Mouse (Mus musculus): ENCODE measurements around the gene Apon. TPM values are rescaled to one million over a fixed set of nuclear protein-coding genes. Genes with fewer than 3 reads are reported as not detected.
A peak's percentile ranks its signal among the peaks of the same experiment; 100 is the strongest.
"Not testable (repeated sequence)": the region's sequence is repeated elsewhere in the genome, so short reads cannot be mapped to it uniquely, and the experiment has no call there.

The Apon gene
- polyA plus RNA-seq, 1 experiment from 2014 or later: 0.90 TPM

DNA sequence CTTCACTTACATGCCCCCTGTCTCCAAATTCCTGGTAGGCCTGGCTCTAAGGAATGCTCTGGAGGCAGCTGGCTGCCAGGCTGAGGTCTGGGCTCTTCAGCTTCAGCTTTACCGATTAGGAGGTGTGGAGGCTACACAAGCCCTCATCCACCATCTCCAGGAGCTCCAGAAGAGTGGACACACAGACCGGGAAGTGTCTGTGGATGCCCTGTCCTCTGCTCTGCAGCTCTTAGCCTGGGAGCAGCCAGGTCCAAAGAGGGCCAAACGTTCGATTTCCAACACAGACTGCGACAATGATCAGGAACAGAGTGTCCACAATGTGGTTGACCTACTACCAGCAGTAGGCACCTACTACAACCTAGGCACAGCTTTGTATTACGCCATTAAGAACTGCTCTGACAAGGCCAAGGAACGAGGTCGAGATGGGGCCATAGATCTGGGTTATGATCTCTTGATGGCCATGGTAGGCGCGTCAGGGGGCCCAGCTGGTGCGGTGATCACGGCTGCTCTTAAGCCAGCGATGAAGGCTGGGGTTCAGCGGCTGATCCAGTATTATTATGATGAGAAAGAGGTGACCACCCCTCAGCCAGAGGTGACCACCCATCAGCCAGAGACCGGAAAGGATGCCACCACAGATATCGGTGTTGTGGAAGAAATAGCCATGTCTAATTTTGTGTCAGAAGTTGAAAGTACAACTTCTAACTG lies 15.5 kb downstream of the Apon start:
- Histone ChIP-seq H3K27me3 (ENCODE audit: low read depth, poor library complexity, severe bottlenecking) (no peaks in the 10 kb centered on the region), H3K9me3 (replicated peaks) (no peaks in the 10 kb centered on the region), H3K4me1 (0 out of 2 replicates have a peak, but pooled peaks cover 5% of the 10 kb centered on the region), H3K36me3 (no peaks in the 10 kb centered on the region), H3K4me3 (peak overlapping the region; percentile 83; the same call in 1 of the 2 replicates), H3K27ac (no peak overlapping the region)
- WGBS: 87% methylated on average over 16 of the region's 16 CpGs
- no peak for DNase-seq (ENCODE audit: low spot score)

DNA sequence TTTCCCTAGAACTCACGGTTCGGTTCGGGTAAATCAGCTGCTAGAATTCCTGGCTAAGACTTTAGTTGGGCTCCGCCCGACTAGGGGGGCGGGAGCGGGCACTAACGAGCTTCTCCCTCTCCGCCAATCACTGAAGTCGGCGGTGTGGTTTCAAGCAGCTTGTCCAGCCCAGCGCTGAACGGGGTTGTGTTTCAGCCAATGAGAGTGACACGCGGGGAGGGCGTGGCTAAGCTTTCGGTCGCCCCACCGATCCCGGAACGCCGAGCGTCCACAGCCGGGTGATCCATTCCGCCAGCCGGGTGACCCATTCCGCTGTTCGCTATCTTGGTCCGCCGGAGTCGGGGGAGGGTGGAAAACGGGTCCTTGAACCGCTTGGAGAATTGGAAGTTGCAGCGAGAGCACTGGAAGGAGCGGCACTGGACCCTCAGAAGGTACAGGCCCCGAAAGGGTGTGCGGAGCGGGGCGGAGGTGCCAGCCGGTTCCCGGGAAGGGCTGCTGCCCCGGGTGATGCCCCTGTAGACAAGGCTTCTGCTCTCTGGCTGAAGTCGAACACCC lies 16.5 kb downstream of the Apon start, which contains the start of gene Stat2:
Stat2 (plus strand) TSS at position 273 of the 555 bp plus-strand sequence.
- Histone ChIP-seq H3K36me3 (no peaks in the 10 kb centered on the region), H3K4me3 (peak within 1 kb of the TSS; percentile 83), H3K9me3 (replicated peaks) (no peaks in the 10 kb centered on the region), H3K4me1 (0 out of 2 replicates have a peak, but pooled peaks cover 5% of the 10 kb centered on the region), H3K27ac (peak within 1 kb of the TSS; percentile 83), H3K27me3 (ENCODE audit: low read depth, poor library complexity, severe bottlenecking) (no peaks in the 10 kb centered on the region)
- peak; percentile 96 for DNase-seq (ENCODE audit: low spot score)
- under 1% methylated on average over 43 of the region's 43 CpGs for WGBS

DNA sequence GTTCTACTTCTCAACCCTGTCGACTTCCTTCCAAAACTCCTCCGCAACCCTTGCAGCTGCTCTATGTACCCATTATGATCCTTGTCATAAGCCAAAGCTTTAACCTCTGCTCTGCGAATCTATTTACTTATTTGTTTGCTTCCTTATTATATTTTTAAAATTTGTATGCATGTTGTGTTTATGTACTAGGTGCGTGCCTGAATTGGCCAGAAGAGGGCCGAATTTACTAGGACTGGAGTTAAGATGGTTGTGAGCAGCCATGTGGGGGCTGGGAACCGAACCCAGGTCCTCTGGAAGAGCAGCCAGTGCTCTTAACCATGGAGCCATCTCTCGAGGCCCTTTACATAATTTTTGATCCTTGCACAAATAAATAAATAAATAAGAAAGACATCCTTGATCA lies 17.0 kb downstream of the Apon start:
- WGBS: 46% methylated on average over 7 of the region's 7 CpGs
- Histone ChIP-seq H3K27ac (peak overlapping the region; percentile 83), H3K9me3 (replicated peaks) (no peaks in the 10 kb centered on the region), H3K4me3 (peak overlapping the region; percentile 83), H3K36me3 (no peaks in the 10 kb centered on the region), H3K4me1 (0 out of 2 replicates have a peak, but pooled peaks cover 5% of the 10 kb centered on the region), H3K27me3 (ENCODE audit: low read depth, poor library complexity, severe bottlenecking) (no peaks in the 10 kb centered on the region)
- no peak for DNase-seq (ENCODE audit: low spot score)

DNA sequence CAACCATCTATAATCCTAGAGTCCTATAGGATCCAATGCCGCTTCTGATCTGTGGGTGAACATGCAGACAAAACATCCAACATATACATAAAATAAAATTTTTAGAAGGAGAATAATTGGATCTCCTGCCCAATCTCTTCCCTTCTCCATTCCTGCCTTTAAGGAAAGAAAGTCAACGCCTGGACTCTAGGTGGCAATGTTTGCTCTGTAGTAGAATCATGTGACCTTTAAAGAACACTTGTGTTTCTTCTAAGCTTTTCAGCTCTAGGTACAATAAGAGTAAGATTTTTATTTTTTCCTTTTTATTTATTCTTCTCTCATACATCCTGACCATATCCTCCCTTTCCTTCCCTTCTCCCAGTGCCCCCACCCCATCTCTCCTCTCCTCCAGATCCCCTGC lies 18.0 kb downstream of the Apon start:
- H3K4me1 ChIP-seq: 0 out of 2 replicates have a peak, but pooled peaks cover 5% of the 10 kb centered on the region
- no peaks in the 10 kb centered on the region for H3K9me3 ChIP-seq (replicated peaks)
- H3K27ac ChIP-seq: no peak overlapping the region
- WGBS: 69% methylated on average over 2 of the region's 2 CpGs
- H3K36me3 ChIP-seq: peaks cover 6% of the 10 kb centered on the region; the same call in 1 of the 2 replicates
- no peaks in the 10 kb centered on the region for H3K27me3 ChIP-seq (ENCODE audit: low read depth, poor library complexity, severe bottlenecking)
- DNase-seq (ENCODE audit: low spot score): no peak
- H3K4me3 ChIP-seq: no peak overlapping the region

DNA sequence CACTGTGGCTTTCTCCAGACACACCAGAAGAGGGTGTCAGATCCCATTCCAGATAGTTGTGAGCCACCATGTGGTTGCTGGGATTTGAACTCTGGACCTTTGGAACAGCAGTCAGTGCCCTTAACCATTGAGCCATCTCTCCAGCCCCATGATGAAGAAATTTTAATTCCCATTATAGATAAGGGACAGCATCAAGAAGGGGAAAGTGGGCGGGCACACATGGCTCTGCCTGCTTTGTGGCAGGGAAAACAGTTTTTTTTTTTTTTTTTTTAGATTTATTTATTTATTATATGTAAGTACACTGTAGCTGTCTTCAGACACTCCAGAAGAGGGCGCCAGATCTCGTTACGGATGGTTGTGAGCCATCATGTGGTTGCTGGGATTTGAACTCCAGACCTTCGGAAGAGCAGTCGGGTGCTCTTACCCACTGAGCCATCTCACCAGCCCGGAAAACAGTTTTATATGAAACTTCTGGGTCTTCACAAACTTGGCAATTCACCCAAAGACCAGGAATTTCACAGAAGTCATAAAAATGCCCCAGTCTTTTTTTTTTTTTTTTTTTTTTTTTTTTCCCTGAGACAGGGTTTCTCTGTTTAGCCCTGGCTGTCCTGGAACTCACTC lies 19.0 kb downstream of the Apon start:
- H3K27ac ChIP-seq; H3K9me3 ChIP-seq (replicated peaks); H3K4me3 ChIP-seq; H3K4me1 ChIP-seq; H3K27me3 ChIP-seq (ENCODE audit: low read depth, poor library complexity, severe bottlenecking); DNase-seq (ENCODE audit: low spot score): not testable (repeated sequence)
- WGBS: 77% methylated on average over 7 of the region's 7 CpGs
- peaks cover 12% of the 10 kb centered on the region; the same call in 1 of the 2 replicates for H3K36me3 ChIP-seq

DNA sequence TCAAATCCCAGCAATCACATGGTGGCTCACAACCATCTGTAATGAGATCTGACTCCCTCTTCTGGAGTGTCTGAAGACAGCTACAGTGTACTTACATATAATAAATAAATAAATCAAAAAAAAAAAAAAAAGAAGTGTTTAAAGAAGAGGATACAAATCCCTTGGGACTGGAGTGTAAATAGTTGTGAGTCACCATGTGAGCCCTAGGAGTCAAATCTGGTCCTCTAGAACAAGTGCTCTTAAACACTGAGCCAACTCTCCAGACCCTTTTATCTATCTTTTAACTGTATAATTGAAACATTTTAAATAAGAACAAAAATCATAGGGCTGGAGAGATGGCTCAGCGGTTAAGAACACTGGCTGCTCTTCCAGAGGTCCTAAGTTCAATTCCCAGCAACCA lies 21.5 kb downstream of the Apon start:
- H3K27ac ChIP-seq; H3K4me1 ChIP-seq; H3K9me3 ChIP-seq (replicated peaks); DNase-seq (ENCODE audit: low spot score); H3K27me3 ChIP-seq (ENCODE audit: low read depth, poor library complexity, severe bottlenecking); H3K4me3 ChIP-seq: not testable (repeated sequence)
- peaks cover 32% of the 10 kb centered on the region for H3K36me3 ChIP-seq
- WGBS: 95% methylated on average over 1 of the region's 1 CpGs

DNA sequence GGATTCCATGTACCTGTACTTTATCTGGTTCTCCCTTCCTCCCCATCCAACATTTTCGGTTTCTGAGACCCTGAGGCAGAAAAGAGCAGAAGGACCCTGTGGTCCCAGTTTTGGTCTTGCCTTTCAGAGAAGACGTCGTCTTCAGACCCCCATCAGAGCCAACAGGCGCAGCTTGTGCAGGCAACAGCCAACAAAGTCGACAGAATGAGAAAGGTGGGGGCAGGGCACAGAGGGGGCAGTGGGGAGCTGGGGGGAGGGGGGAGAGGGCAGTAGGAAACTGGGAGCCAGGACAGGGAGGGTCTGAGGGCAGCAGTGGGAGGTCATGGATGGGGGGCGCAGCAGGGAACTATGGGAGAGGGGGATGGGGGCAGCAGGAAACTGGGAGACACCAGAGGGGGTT lies 24.3 kb downstream of the Apon start:
- H3K9me3 ChIP-seq (replicated peaks): no peaks in the 10 kb centered on the region
- no peak for DNase-seq (ENCODE audit: low spot score)
- no peak overlapping the region for H3K27ac ChIP-seq
- no peak overlapping the region for H3K4me3 ChIP-seq
- no peaks in the 10 kb centered on the region for H3K27me3 ChIP-seq (ENCODE audit: low read depth, poor library complexity, severe bottlenecking)
- 63% methylated on average over 6 of the region's 6 CpGs for WGBS
- H3K4me1 ChIP-seq: peaks cover 9% of the 10 kb centered on the region; the same call in 1 of the 2 replicates
- peaks cover 55% of the 10 kb centered on the region for H3K36me3 ChIP-seq

DNA sequence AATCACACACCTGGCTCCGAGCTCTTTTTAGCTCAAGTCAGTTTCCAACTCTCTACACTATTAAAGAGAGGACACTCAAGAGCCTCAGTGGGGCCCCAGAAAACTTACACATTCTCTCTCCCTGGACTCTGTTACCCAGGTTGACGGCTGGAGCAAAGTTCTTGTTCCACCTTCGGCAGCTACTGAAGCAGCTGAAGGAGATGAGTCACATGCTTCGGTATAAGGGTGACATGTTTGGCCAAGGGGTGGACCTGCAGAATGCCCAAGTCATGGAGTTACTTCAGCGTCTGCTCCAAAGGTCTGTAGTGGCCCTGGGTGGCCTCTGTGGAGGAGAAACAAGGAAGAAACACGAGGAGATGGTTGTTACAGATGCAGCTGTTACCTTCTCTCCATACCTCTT lies 27.0 kb downstream of the Apon start:
- no peaks in the 10 kb centered on the region for H3K27me3 ChIP-seq (ENCODE audit: low read depth, poor library complexity, severe bottlenecking)
- no peak for DNase-seq (ENCODE audit: low spot score)
- H3K36me3 ChIP-seq: peaks cover 73% of the 10 kb centered on the region
- no peaks in the 10 kb centered on the region for H3K9me3 ChIP-seq (replicated peaks)
- WGBS: 86% methylated on average over 6 of the region's 6 CpGs
- H3K4me1 ChIP-seq: peaks cover 14% of the 10 kb centered on the region; the same call in 1 of the 2 replicates
- H3K27ac ChIP-seq: no peak overlapping the region
- H3K4me3 ChIP-seq: no peak overlapping the region

DNA sequence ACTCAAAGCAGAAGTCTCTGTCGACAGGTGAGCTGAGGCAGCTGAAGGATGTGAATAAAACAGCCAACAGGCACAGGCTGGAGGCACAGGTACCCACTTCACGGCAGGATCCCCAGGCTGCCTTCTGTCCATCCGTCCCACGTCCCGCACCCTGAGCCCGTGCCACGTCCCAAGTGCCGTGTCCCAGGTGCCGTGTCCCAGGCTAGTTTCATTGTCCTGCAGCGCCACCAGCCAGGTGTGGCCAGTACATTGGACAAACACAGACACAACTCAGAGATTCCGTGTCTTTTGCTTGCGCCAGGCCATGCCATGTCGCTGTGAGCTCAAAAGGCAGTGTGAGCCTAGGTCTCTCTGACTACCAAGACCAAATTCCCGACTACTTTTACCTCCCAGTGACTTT lies 27.8 kb downstream of the Apon start:
- DNase-seq (ENCODE audit: low spot score): no peak
- H3K27me3 ChIP-seq (ENCODE audit: low read depth, poor library complexity, severe bottlenecking): no peaks in the 10 kb centered on the region
- WGBS: 91% methylated on average over 14 of the region's 14 CpGs
- H3K9me3 ChIP-seq (replicated peaks): no peaks in the 10 kb centered on the region
- peaks cover 70% of the 10 kb centered on the region for H3K36me3 ChIP-seq
- peaks cover 14% of the 10 kb centered on the region; the same call in 1 of the 2 replicates for H3K4me1 ChIP-seq
- no peak overlapping the region for H3K27ac ChIP-seq
- no peak overlapping the region for H3K4me3 ChIP-seq

DNA sequence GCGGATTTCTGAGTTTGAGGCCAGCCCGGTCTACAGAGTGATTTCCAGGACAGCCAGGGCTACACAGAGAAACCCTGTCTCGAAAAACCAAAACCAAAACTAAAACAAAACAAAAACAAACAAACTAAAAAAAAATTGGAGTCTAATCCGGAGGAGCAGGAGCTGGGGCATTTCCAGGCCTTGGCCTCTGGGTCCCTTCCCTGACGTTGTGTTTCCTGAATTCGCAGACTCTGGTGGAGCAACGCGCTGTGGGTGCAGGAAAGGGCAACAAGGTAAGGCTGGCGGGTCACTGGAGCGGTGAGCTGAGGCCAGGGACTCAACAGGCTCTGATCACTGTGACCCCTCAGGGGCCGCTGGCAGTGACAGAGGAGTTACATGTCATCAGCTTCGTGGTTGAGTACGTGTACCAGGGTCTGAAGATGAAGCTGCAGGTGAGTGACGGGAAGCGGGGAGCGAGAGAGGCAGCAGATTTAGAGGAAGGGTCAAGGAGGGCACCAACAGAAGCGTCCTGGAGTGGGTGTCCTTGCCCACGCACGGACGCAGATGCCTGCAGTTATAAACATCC lies 29.1 kb downstream of the Apon start:
- no peak overlapping the region for H3K4me3 ChIP-seq
- peaks cover 61% of the 10 kb centered on the region for H3K36me3 ChIP-seq
- peak overlapping the region; percentile 44; the same call in 1 of the 2 replicates for H3K27ac ChIP-seq
- H3K4me1 ChIP-seq: peaks cover 14% of the 10 kb centered on the region; the same call in 1 of the 2 replicates
- H3K27me3 ChIP-seq (ENCODE audit: low read depth, poor library complexity, severe bottlenecking): no peaks in the 10 kb centered on the region
- 91% methylated on average over 20 of the region's 20 CpGs for WGBS
- no peak for DNase-seq (ENCODE audit: low spot score)
- H3K9me3 ChIP-seq (replicated peaks): no peaks in the 10 kb centered on the region

DNA sequence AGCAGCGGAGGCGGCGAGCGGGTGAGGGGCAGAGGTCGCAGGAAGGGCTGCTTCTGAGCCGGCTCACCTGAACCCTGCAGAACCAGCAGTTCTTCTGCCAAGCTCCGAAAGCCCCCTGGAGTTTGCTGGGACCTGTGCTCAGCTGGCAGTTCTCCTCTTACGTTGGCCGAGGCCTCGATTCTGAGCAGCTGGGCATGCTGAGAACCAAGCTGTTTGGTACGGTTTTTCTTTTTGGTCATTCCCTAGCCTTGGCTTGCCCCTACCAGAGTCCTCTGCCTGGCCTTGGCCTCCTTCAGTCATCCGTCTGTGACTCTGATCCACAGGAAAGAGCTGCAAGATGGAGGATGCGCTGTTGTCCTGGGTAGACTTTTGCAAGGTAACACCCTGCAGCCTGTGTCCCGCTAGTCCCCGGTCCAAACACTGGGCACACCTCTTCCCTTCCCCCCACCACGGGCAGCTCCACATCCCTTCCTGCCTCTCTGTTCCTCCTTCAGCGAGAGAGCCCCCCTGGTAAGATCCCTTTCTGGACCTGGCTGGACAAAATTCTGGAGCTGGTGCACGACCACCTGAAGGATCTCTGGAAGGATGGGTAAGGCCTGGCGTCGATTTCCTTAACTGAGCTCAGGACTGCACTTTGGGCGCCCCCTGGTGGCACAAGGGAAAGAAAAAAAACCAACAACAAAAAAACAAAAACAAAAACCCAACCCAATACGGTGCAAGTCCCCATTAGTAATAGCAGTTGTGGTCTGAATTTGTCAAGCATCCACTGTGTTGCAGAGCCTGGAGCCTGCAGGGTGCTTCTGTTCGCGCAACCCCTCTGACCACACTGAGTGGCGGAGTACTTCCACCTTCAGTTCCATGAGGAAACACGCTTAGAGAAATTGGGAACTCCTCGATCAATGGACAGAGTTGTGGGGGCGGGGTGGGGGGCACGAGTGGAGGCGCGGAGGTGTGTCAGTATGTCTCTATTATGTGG lies 30.0 kb downstream of the Apon start:
- Histone ChIP-seq H3K36me3 (peaks cover 58% of the 10 kb centered on the region), H3K4me3 (no peak overlapping the region), H3K27me3 (ENCODE audit: low read depth, poor library complexity, severe bottlenecking) (no peaks in the 10 kb centered on the region), H3K27ac (no peak overlapping the region), H3K9me3 (replicated peaks) (no peaks in the 10 kb centered on the region), H3K4me1 (0 out of 2 replicates have a peak, but pooled peaks cover 10% of the 10 kb centered on the region)
- peak; percentile 85 for DNase-seq (ENCODE audit: low spot score)
- WGBS: 65% methylated on average over 31 of the region's 31 CpGs

DNA sequence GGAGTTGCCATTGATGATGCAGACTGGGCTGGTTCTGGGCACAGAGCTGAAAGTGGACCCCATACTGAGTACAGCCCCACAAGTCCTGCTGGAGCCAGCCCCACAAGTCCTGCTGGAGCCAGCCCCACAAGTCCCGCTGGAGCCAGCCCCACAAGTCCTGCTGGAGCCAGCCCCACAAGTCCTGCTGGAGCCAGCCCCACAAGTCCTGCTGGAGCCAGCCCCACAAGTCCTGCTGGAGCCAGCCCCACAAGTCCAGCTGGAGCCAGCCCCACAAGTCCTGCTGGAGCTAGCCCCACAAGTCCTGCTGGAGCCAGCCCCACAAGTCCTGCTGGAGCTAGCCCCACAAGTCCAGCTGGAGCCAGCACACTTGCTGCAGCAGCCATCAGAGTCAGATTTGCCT lies 36.7 kb downstream of the Apon start:
- peaks cover 31% of the 10 kb centered on the region for H3K36me3 ChIP-seq
- H3K9me3 ChIP-seq (replicated peaks); H3K4me3 ChIP-seq; H3K27me3 ChIP-seq (ENCODE audit: low read depth, poor library complexity, severe bottlenecking); DNase-seq (ENCODE audit: low spot score); H3K27ac ChIP-seq; H3K4me1 ChIP-seq: not testable (repeated sequence)
- 75% methylated on average over 1 of the region's 1 CpGs for WGBS

Data from limb, embryonic 10.5 days (tissue).